Mouse (Mus musculus): ENCODE data around the gene Arhgef17. TPM values are rescaled to one million over a fixed set of nuclear protein-coding genes. Genes with fewer than 3 reads are reported as not detected.

Arhgef17 gene
- polyA plus RNA-seq, 1 experiment from 2014 or later = 17.6 TPM

DNA sequence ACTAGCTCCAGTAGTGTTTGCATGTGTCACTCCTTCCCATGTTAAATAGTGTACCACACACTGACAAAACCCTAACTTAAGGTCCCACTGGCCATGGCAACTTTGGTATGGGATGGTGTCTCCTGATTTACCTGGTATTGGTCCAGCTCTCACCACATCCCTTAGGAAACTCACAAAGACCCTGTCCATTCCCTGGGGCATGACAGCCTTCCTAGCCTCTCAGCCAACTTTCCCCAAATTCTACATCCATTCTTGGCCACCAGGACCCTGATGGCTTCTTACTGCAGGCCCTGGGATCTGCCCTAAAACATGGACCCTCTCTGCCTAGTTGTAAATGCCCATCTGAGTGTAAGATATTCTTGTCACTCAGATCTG lies 86.9 kb downstream of the Arhgef17 start:
- H3K9ac ChIP-seq (ENCODE audit: low read depth, low read length) = no peak overlapping the region
- ATAC-seq = no peak
- H3K36me3 ChIP-seq (ENCODE audit: control insufficient read depth, insufficient read depth, low read length) = 0 out of 2 replicates have a peak, but pooled peaks cover 3% of the 10 kb centered on the region
- H3K4me1 ChIP-seq (ENCODE audit: control insufficient read depth, insufficient read depth, low read length) = no peaks in the 10 kb centered on the region
- H3K27ac ChIP-seq (ENCODE audit: low read length) = no peak overlapping the region; the same call in 1 of the 2 replicates
- no peak overlapping the region for H3K4me2 ChIP-seq (ENCODE audit: low read length)
- H3K9me3 ChIP-seq (replicated peaks; ENCODE audit: control insufficient read depth, low read length, poor library complexity, severe bottlenecking) = no peaks in the 10 kb centered on the region
- no peak overlapping the region for H3K4me3 ChIP-seq (ENCODE audit: low read depth, low read length)
- no peaks in the 10 kb centered on the region for H3K27me3 ChIP-seq (ENCODE audit: control insufficient read depth, insufficient read depth, low read depth, low read length)

DNA sequence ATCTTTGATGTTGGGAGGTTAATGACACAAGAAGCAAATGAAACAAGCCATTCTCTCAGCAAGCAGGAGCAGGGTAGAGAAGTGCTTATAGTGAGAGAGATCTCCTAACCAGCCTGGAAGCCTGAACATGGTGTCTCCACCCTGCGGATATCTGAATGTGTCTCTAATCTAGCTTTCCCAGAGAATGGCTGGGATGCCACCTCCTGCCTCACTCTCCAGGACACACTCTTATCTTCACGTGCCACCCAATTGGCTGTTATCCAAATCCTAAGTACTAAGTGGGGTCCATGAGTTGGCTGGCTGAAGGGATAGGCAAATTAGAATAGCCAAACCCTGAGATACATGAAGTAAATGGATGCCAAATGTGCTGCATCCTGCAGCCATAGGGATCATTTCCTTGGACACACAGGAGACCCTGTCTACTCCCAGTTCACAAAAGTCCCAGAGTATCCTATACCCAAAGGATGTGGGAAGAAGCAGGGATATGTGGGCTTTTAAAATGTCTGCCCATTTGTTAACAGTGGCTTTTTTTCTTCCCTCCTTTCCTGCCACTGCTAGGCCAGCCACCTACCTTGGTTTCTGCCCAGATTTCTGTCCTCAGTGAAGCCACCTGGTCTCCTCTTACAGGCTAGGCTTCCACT lies 87.4 kb downstream of the Arhgef17 start:
- ATAC-seq = no peak
- Histone ChIP-seq H3K9me3 (replicated peaks; ENCODE audit: control insufficient read depth, low read length, poor library complexity, severe bottlenecking) (no peaks in the 10 kb centered on the region), H3K36me3 (ENCODE audit: control insufficient read depth, insufficient read depth, low read length) (0 out of 2 replicates have a peak, but pooled peaks cover 3% of the 10 kb centered on the region), H3K4me3 (ENCODE audit: low read depth, low read length) (no peak overlapping the region), H3K27me3 (ENCODE audit: control insufficient read depth, insufficient read depth, low read depth, low read length) (no peaks in the 10 kb centered on the region), H3K4me2 (ENCODE audit: low read length) (no peak overlapping the region), H3K27ac (ENCODE audit: low read length) (no peak overlapping the region), H3K9ac (ENCODE audit: low read depth, low read length) (no peak overlapping the region), H3K4me1 (ENCODE audit: control insufficient read depth, insufficient read depth, low read length) (no peaks in the 10 kb centered on the region)
- 64% methylated on average over 2 of the region's 2 CpGs for WGBS

DNA sequence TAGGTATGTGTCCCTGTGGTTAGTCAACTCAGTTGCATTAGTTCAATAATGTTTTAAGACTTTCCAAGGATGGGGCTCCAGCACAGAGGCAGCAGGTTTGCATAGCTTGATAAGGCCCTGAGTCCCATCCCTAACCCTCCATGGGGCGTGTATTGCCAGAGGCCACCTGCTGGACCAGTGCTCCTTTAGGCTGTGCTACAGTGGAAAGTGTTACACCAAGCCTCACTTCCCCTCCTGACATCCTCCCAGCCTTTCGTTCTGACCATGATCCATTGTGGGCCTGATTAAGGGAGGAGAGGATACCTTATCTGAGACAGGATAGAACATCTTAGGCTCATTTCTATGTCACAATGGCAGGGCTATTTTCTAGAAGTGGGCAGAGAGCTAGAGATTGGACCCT lies 88.0 kb downstream of the Arhgef17 start:
- Histone ChIP-seq H3K4me3 (ENCODE audit: low read depth, low read length) (no peak overlapping the region), H3K4me2 (ENCODE audit: low read length) (no peak overlapping the region), H3K4me1 (ENCODE audit: control insufficient read depth, insufficient read depth, low read length) (no peaks in the 10 kb centered on the region), H3K9ac (ENCODE audit: low read depth, low read length) (no peak overlapping the region), H3K27me3 (ENCODE audit: control insufficient read depth, insufficient read depth, low read depth, low read length) (no peaks in the 10 kb centered on the region), H3K27ac (ENCODE audit: low read length) (no peak overlapping the region), H3K36me3 (ENCODE audit: control insufficient read depth, insufficient read depth, low read length) (0 out of 2 replicates have a peak, but pooled peaks cover 3% of the 10 kb centered on the region), H3K9me3 (replicated peaks; ENCODE audit: control insufficient read depth, low read length, poor library complexity, severe bottlenecking) (no peaks in the 10 kb centered on the region)
- WGBS = 83% methylated on average over 2 of the region's 2 CpGs
- ATAC-seq = no peak

DNA sequence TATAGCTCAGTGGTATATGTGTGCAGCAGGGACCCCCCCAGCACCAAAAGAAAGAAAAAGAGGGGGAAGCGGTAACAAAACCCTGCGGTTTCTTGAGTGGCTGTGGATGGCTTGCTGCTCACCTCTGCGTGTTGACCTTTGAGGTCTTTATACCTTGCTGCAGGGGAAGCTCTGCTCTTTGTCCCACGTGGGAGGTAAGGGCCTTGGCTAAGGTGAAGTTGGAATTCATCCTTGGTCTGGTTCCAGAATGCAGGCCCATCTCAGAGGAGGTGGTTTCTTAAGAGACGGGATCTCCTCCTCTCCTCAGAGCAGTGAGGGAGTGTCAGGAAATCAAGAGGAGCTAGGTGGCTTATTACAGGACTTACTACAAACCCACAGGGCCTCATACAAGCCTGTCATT lies 89.7 kb downstream of the Arhgef17 start:
- 97% methylated on average over 5 of the region's 5 CpGs for WGBS
- no peaks in the 10 kb centered on the region for H3K9me3 ChIP-seq (replicated peaks; ENCODE audit: control insufficient read depth, low read length, poor library complexity, severe bottlenecking)
- no peaks in the 10 kb centered on the region for H3K4me1 ChIP-seq (ENCODE audit: control insufficient read depth, insufficient read depth, low read length)
- H3K27me3 ChIP-seq (ENCODE audit: control insufficient read depth, insufficient read depth, low read depth, low read length) = no peaks in the 10 kb centered on the region
- no peak overlapping the region for H3K4me2 ChIP-seq (ENCODE audit: low read length)
- peaks cover 3% of the 10 kb centered on the region; the same call in 1 of the 2 replicates for H3K36me3 ChIP-seq (ENCODE audit: control insufficient read depth, insufficient read depth, low read length)
- ATAC-seq = no peak
- no peak overlapping the region for H3K9ac ChIP-seq (ENCODE audit: low read depth, low read length)
- no peak overlapping the region for H3K27ac ChIP-seq (ENCODE audit: low read length)
- no peak overlapping the region for H3K4me3 ChIP-seq (ENCODE audit: low read depth, low read length)

DNA sequence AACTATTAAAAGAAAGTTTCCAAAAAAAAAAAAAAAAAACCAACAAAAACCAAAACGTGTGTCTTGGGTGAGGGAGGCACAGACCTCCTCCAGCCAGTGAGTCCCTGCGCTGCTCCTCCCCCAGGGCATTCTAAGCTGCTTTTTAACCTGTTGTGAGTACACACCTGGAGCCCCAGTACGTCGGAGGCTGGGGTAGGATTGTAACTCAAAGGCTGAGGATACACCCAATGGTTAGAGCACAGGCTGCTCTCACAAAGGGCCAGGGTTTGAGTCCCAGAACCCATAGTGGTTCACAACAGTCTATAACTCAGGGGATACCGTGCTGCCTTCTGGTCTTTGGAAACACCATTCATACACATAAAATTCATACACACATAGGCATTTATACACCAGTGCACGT lies 90.3 kb downstream of the Arhgef17 start:
- no peak for ATAC-seq
- H3K9me3 ChIP-seq (replicated peaks; ENCODE audit: control insufficient read depth, low read length, poor library complexity, severe bottlenecking) = no peaks in the 10 kb centered on the region
- peaks cover 6% of the 10 kb centered on the region for H3K36me3 ChIP-seq (ENCODE audit: control insufficient read depth, insufficient read depth, low read length)
- H3K4me1 ChIP-seq (ENCODE audit: control insufficient read depth, insufficient read depth, low read length) = no peaks in the 10 kb centered on the region
- no peak overlapping the region for H3K9ac ChIP-seq (ENCODE audit: low read depth, low read length)
- H3K4me3 ChIP-seq (ENCODE audit: low read depth, low read length) = no peak overlapping the region
- no peak overlapping the region for H3K27ac ChIP-seq (ENCODE audit: low read length)
- no peak overlapping the region for H3K4me2 ChIP-seq (ENCODE audit: low read length)
- no peaks in the 10 kb centered on the region for H3K27me3 ChIP-seq (ENCODE audit: control insufficient read depth, insufficient read depth, low read depth, low read length)
- 90% methylated on average over 6 of the region's 6 CpGs for WGBS

DNA sequence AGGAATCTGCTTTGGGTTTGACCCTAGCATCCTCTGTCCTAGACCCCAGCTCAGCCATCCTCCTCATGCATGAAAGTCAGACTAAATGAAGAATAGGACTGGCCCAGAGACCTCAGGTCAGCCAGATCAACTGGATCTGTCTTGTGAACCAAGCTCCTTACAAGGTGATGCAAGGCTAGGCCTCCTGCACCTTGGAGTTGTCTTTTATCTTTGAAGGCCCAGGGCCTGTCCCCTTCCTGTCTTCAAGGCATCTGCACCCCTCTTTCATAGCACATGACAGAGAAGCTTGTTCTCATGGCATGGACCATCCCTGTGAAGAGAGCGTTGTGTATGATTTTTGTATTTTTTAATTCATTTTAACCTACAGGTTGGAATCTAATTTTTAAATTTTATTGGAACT lies 91.0 kb downstream of the Arhgef17 start:
- Histone ChIP-seq H3K27me3 (ENCODE audit: control insufficient read depth, insufficient read depth, low read depth, low read length) (no peaks in the 10 kb centered on the region), H3K4me2 (ENCODE audit: low read length) (no peak overlapping the region), H3K9me3 (replicated peaks; ENCODE audit: control insufficient read depth, low read length, poor library complexity, severe bottlenecking) (no peaks in the 10 kb centered on the region), H3K27ac (ENCODE audit: low read length) (no peak overlapping the region), H3K4me3 (ENCODE audit: low read depth, low read length) (no peak overlapping the region), H3K4me1 (ENCODE audit: control insufficient read depth, insufficient read depth, low read length) (no peaks in the 10 kb centered on the region), H3K9ac (ENCODE audit: low read depth, low read length) (no peak overlapping the region), H3K36me3 (ENCODE audit: control insufficient read depth, insufficient read depth, low read length) (peaks cover 12% of the 10 kb centered on the region)
- ATAC-seq = no peak
- 97% methylated on average over 1 of the region's 1 CpGs for WGBS

DNA sequence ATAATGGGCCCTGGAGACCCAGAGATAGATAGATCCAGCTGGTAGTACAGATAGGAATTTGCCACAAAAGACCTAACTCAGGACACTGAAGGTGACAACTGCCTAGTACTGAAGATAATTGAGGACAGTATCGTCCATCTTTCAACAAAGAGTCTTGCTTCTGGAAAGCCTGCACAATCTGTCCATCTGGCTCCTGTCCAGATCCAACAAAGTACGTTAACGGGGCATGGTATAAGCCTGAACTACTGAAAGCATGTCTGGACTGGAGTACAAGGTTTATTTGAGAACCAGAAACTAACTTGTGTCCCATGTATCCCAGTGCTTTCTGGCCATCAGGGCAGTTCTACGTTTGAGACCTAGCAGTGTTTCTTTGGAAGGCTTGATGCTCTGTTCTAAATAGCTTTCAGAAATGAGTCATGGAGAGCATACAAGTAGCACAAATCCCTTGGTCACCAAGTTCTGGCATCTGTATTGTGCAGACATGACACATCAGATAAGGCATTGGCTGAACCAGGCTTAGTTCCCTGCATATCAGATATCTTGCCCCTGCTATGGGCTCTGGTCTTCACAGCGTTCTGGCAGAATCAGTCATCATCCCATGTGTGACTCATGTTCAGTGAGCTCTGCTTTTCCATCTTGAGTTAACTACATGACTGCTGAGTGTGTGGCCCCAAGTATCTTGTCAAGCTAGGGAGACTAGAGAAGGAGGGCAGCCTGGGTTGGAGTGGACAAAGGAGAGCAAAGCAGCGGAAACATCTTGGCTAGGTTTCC lies 92.1 kb downstream of the Arhgef17 start:
- H3K4me3 ChIP-seq (ENCODE audit: low read depth, low read length) = no peak overlapping the region
- no peaks in the 10 kb centered on the region for H3K27me3 ChIP-seq (ENCODE audit: control insufficient read depth, insufficient read depth, low read depth, low read length)
- H3K9ac ChIP-seq (ENCODE audit: low read depth, low read length) = no peak overlapping the region
- no peaks in the 10 kb centered on the region for H3K9me3 ChIP-seq (replicated peaks; ENCODE audit: control insufficient read depth, low read length, poor library complexity, severe bottlenecking)
- 83% methylated on average over 6 of the region's 6 CpGs for WGBS
- ATAC-seq = no peak
- no peaks in the 10 kb centered on the region for H3K4me1 ChIP-seq (ENCODE audit: control insufficient read depth, insufficient read depth, low read length)
- no peak overlapping the region for H3K27ac ChIP-seq (ENCODE audit: low read length)
- no peak overlapping the region for H3K4me2 ChIP-seq (ENCODE audit: low read length)
- peaks cover 15% of the 10 kb centered on the region for H3K36me3 ChIP-seq (ENCODE audit: control insufficient read depth, insufficient read depth, low read length)

DNA sequence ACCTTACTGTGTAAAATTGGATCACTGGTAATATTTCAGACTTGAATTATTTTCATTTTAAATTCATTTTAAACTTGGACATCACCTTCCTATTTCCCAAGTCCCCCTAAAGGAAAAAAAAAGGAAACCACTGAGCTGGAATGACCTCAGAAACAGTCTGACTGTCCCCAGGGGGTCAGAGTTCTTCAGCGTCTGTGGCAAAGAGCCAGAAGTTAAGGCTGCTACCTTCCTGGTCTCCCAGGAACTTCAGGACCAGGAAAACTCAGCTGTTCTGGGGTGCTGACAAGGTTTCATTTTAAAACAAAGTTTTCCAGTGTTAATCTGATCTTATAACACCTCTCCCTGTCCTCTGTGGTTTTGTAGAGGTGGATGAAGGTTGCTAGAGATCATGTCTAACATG lies 94.2 kb downstream of the Arhgef17 start:
- H3K27me3 ChIP-seq (ENCODE audit: control insufficient read depth, insufficient read depth, low read depth, low read length) = no peaks in the 10 kb centered on the region
- no peak overlapping the region for H3K27ac ChIP-seq (ENCODE audit: low read length)
- no peaks in the 10 kb centered on the region for H3K4me1 ChIP-seq (ENCODE audit: control insufficient read depth, insufficient read depth, low read length)
- H3K36me3 ChIP-seq (ENCODE audit: control insufficient read depth, insufficient read depth, low read length) = peaks cover 20% of the 10 kb centered on the region
- H3K9ac ChIP-seq (ENCODE audit: low read depth, low read length) = no peak overlapping the region
- H3K9me3 ChIP-seq (replicated peaks; ENCODE audit: control insufficient read depth, low read length, poor library complexity, severe bottlenecking) = no peaks in the 10 kb centered on the region
- no peak overlapping the region for H3K4me2 ChIP-seq (ENCODE audit: low read length)
- 55% methylated on average over 1 of the region's 1 CpGs for WGBS
- ATAC-seq = no peak
- no peak overlapping the region for H3K4me3 ChIP-seq (ENCODE audit: low read depth, low read length)

DNA sequence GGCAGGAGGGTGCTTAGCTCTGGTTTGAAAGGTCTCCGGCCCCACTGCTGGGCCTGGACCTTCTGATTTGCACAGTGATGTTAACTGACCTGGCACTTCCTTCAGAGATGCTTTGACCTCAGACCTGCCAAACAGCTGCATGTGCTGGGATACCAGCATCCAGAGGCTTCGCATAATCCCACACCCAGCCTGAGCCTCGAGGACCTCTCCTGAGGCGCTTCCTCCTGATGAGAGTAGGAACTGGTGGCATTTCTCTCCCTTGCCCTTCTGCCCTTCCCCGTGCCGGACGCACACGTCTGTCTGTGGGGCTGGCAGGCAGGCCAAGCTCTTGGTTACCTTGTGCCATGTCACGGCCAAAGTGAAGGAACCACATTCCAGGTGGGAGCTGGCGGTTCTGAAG lies 95.2 kb downstream of the Arhgef17 start:
- 93% methylated on average over 10 of the region's 10 CpGs for WGBS
- Histone ChIP-seq H3K4me3 (ENCODE audit: low read depth, low read length) (no peak overlapping the region), H3K9me3 (replicated peaks; ENCODE audit: control insufficient read depth, low read length, poor library complexity, severe bottlenecking) (no peaks in the 10 kb centered on the region), H3K9ac (ENCODE audit: low read depth, low read length) (no peak overlapping the region), H3K27me3 (ENCODE audit: control insufficient read depth, insufficient read depth, low read depth, low read length) (no peaks in the 10 kb centered on the region), H3K27ac (ENCODE audit: low read length) (no peak overlapping the region), H3K4me2 (ENCODE audit: low read length) (no peak overlapping the region), H3K36me3 (ENCODE audit: control insufficient read depth, insufficient read depth, low read length) (peaks cover 17% of the 10 kb centered on the region), H3K4me1 (ENCODE audit: control insufficient read depth, insufficient read depth, low read length) (no peaks in the 10 kb centered on the region)
- ATAC-seq = no peak
